ENCODE assay signal across 8 mouse cellular contexts in genomic region chrX:168415403-168415802, GRCm38 (mm10).
DNase-seq lines count a peak whose midpoint lies in the region; ATAC-seq lines count a peak whose summit lies in the region.

No protein-coding gene starts in this region.

- no peaks in the 10 kb centered on the region for H3K36me3 ChIP-seq in hindbrain, embryonic 11.5 days (ENCODE audit: control insufficient read depth, insufficient read depth, low read length)
- no peaks in the 10 kb centered on the region for H3K36me3 ChIP-seq in hindbrain, embryonic 10.5 days
- H3K36me3 ChIP-seq in neural tube, embryonic 15.5 days = no peaks in the 10 kb centered on the region

- H3K27me3 ChIP-seq in hindbrain, embryonic 11.5 days (ENCODE audit: control insufficient read depth, insufficient read depth, low read length) = no peaks in the 10 kb centered on the region
- H3K27me3 ChIP-seq in hindbrain, embryonic 10.5 days (ENCODE audit: insufficient read depth, poor library complexity, severe bottlenecking) = no peaks in the 10 kb centered on the region; the same call in 1 of the 2 replicates
- no peaks in the 10 kb centered on the region; the same call in 1 of the 2 replicates for H3K27me3 ChIP-seq in neural tube, embryonic 15.5 days (replicated peaks)

- H3K4me2 ChIP-seq in hindbrain, embryonic 11.5 days (replicated peaks; ENCODE audit: low read depth, low read length) = no peak overlapping the region
- H3K4me2 ChIP-seq in neural tube, embryonic 15.5 days = no peak overlapping the region

- H3K4me1 ChIP-seq in hindbrain, embryonic 11.5 days (replicated peaks; ENCODE audit: control insufficient read depth, insufficient read depth, low read length) = no peaks in the 10 kb centered on the region
- H3K4me1 ChIP-seq in hindbrain, embryonic 10.5 days (replicated peaks) = no peaks in the 10 kb centered on the region
- H3K4me1 ChIP-seq in neural tube, embryonic 15.5 days = no peaks in the 10 kb centered on the region

- H3K4me3 ChIP-seq in hindbrain, embryonic 11.5 days (ENCODE audit: low read depth, low read length) = no peak overlapping the region
- no peak overlapping the region for H3K4me3 ChIP-seq in hindbrain, embryonic 10.5 days
- no peak overlapping the region for H3K4me3 ChIP-seq in neural tube, embryonic 15.5 days (replicated peaks)

- H3K9me3 ChIP-seq in hindbrain, embryonic 11.5 days (ENCODE audit: control insufficient read depth, low read length) = no peaks in the 10 kb centered on the region
- no peaks in the 10 kb centered on the region for H3K9me3 ChIP-seq in hindbrain, embryonic 10.5 days
- H3K9me3 ChIP-seq in neural tube, embryonic 15.5 days (replicated peaks) = no peaks in the 10 kb centered on the region

- no peak for ATAC-seq in hindbrain, embryonic 11.5 days (ENCODE audit: low FRiP score)
- ATAC-seq in neural tube, embryonic 15.5 days (ENCODE audit: low FRiP score) = no peak

- H3K27ac ChIP-seq in hindbrain, embryonic 11.5 days (ENCODE audit: low read depth, low read length) = no peak overlapping the region
- H3K27ac ChIP-seq in hindbrain, embryonic 10.5 days = no peak overlapping the region
- H3K27ac ChIP-seq in neural tube, embryonic 15.5 days (replicated peaks) = no peak overlapping the region

- WGBS in hindbrain, embryonic 11.5 days = 20% methylated on average over 3 of the region's 3 CpGs
- 26% methylated on average over 3 of the region's 3 CpGs for WGBS in hindbrain, embryonic 10.5 days
- 36% methylated on average over 3 of the region's 3 CpGs for WGBS in neural tube, embryonic 15.5 days

- no peak overlapping the region for H3K9ac ChIP-seq in hindbrain, embryonic 11.5 days (ENCODE audit: low read depth, low read length)
- H3K9ac ChIP-seq in neural tube, embryonic 15.5 days (replicated peaks) = no peak overlapping the region

- peak; percentile 60 for DNase-seq in hindbrain, embryonic 11.5 days (ENCODE audit: low spot score)
- no peak for DNase-seq in hindbrain, embryonic 10.5 days (ENCODE audit: low spot score)
- DNase-seq in neural tube, embryonic 10.5 days (ENCODE audit: extremely low spot score, low spot score) = peak; percentile 12
- DNase-seq in embryo, embryonic 11 days = peak; percentile 68
- peak; percentile 16 for DNase-seq in telencephalon, adult 2 months (ENCODE audit: low read depth, low spot score)
- no peak for DNase-seq in natural killer cell, adult 2 months (ENCODE audit: low spot score in 2 of 2)
- no peak for DNase-seq in thymus, postnatal 14 days

Comparison
In these comparisons a context has a peak if more than half of its experiments do, and no peak if none do; other contexts are left out.
1. DNase-seq: peak in hindbrain, embryonic 11.5 days (single experiment), neural tube, embryonic 10.5 days (single experiment), embryo, embryonic 11 days (single experiment) and telencephalon, adult 2 months (single experiment); none in hindbrain, embryonic 10.5 days (single experiment), natural killer cell, adult 2 months (0 of 2) and thymus, postnatal 14 days (single experiment).